Mouse (Mus musculus): ENCODE measurements around the gene Hsf2.
"Not testable (repeated sequence)": the region's sequence is repeated elsewhere in the genome, so short reads cannot be mapped to it uniquely, and the experiment has no call there.

The Hsf2 gene

GRCm38 (mm10) chr10:57485908-57486541 lies at the start of gene Hsf2:
Hsf2 (plus strand) TSS chr10:57486385.
- DNase-seq (ENCODE audit: low spot score): peak; percentile 67

GRCm38 (mm10) chr10:57437898-57438297 lies 48.3 kb upstream of the Hsf2 start:
- DNase-seq (ENCODE audit: low spot score): no peak

GRCm38 (mm10) chr10:57441049-57441448 lies 45.1 kb upstream of the Hsf2 start:
- no peak for DNase-seq (ENCODE audit: low spot score)

GRCm38 (mm10) chr10:57444392-57444791 lies 41.8 kb upstream of the Hsf2 start:
- DNase-seq (ENCODE audit: low spot score): no peak

GRCm38 (mm10) chr10:57445655-57446054 lies 40.5 kb upstream of the Hsf2 start:
- no peak for DNase-seq (ENCODE audit: low spot score)

GRCm38 (mm10) chr10:57447657-57448050 lies 38.5 kb upstream of the Hsf2 start:
- no peak for DNase-seq (ENCODE audit: low spot score)

- no peak for DNase-seq (ENCODE audit: low spot score)
These were observed 38.0 kb upstream of the Hsf2 start for GRCm38 (mm10) chr10:57448051-57448716.

GRCm38 (mm10) chr10:57463298-57463697 lies 22.9 kb upstream of the Hsf2 start:
- not testable (repeated sequence) for DNase-seq (ENCODE audit: low spot score)

- DNase-seq (ENCODE audit: low spot score): no peak
These were observed 20.4 kb upstream of the Hsf2 start for GRCm38 (mm10) chr10:57465768-57466167.

- no peak for DNase-seq (ENCODE audit: low spot score)
These were observed 8.9 kb upstream of the Hsf2 start for GRCm38 (mm10) chr10:57477121-57477843.

- no peak for DNase-seq (ENCODE audit: low spot score)
These were observed 4.5 kb upstream of the Hsf2 start for GRCm38 (mm10) chr10:57481717-57482116.

GRCm38 (mm10) chr10:57484741-57485140 lies 1.4 kb upstream of the Hsf2 start:
- no peak for DNase-seq (ENCODE audit: low spot score)

- DNase-seq (ENCODE audit: low spot score): peak; percentile 34
These were observed 422 bp downstream of the Hsf2 start for GRCm38 (mm10) chr10:57486542-57487071.

GRCm38 (mm10) chr10:57487201-57487600 lies 1.0 kb downstream of the Hsf2 start:
- no peak for DNase-seq (ENCODE audit: low spot score)

- DNase-seq (ENCODE audit: low spot score): no peak
These were observed 2.4 kb downstream of the Hsf2 start for GRCm38 (mm10) chr10:57488591-57488990.

- no peak for DNase-seq (ENCODE audit: low spot score)
These were observed 5.9 kb downstream of the Hsf2 start for GRCm38 (mm10) chr10:57492050-57492449.

- no peak for DNase-seq (ENCODE audit: low spot score)
These were observed 13.4 kb downstream of the Hsf2 start for GRCm38 (mm10) chr10:57499414-57500156.

GRCm38 (mm10) chr10:57514616-57515015 lies 28.4 kb downstream of the Hsf2 start:
- no peak for DNase-seq (ENCODE audit: low spot score)

GRCm38 (mm10) chr10:57515278-57515677 lies 29.1 kb downstream of the Hsf2 start:
- DNase-seq (ENCODE audit: low spot score): no peak

GRCm38 (mm10) chr10:57526469-57526868 lies 40.3 kb downstream of the Hsf2 start:
- no peak for DNase-seq (ENCODE audit: low spot score)

GRCm38 (mm10) chr10:57531076-57531475 lies 44.9 kb downstream of the Hsf2 start:
- DNase-seq (ENCODE audit: low spot score): no peak

- no peak for DNase-seq (ENCODE audit: low spot score)
These were observed 45.5 kb downstream of the Hsf2 start for GRCm38 (mm10) chr10:57531616-57532217.
